Mouse (Mus musculus) heart, postnatal 10 days (tissue): ENCODE data around the gene Rhbdl3. TPM values are rescaled to one million over a fixed set of nuclear protein-coding genes. Genes with fewer than 3 reads are reported as not detected.

Experiments used
- DNase-seq, 2 experiments: peaks; one replicate each; pipeline ENCODE4 v3.0.0; 2021
- intact Hi-C: fragments of 180-260 bp; cut with DNase I; formaldehyde crosslinking; loops from one replicate; pipeline ENCODE4 v1.15.1; 2025
- total RNA-seq, 2 experiments: library from RNA; stranded (reverse); gene quantifications; 2 replicates each; pipeline ENCODE4 v1.2.3; 2021

Gene Rhbdl3
- total RNA-seq, 2 experiments from 2014 or later = 2.3 to 2.5 TPM

- intact Hi-C loops = no loop called here
- DNase-seq = peak; percentile 99
Measured at GRCm38 (mm10) chr11:80383019-80383625, 82.4 kb downstream of the Rhbdl3 start, which contains the start of gene Zfp207. Zfp207 (plus strand) TSS chr11:80383279.

GRCm38 (mm10) chr11:80383626-80384046 lies 82.9 kb downstream of the Rhbdl3 start:
- no peak for DNase-seq
- intact Hi-C loops = no loop called here

- intact Hi-C loops = no loop called here
- peak in 1 of 2 experiments; percentile 17 for DNase-seq
Measured at GRCm38 (mm10) chr11:80384461-80384860, 83.7 kb downstream of the Rhbdl3 start.

DNA sequence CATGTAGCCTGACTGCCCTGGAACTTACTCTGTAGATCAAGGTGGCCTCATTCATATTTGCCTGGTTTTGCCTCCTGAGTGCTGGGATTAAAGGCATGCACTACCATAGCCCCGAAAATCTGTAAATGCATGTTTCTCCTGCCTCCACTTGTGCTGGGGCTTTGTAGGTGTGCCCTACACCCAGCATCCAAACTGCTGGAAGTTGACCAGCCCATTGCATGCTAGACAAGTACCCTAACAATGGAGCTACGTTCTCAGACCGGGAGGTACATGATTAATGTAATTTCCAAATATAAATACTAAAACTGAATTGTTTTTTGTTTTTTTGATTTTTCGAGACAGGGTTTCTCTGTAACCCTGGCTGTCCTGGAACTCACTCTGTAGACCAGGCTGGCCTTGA lies 84.3 kb downstream of the Rhbdl3 start:
- no peak for DNase-seq
- intact Hi-C loops = no loop called here

DNA sequence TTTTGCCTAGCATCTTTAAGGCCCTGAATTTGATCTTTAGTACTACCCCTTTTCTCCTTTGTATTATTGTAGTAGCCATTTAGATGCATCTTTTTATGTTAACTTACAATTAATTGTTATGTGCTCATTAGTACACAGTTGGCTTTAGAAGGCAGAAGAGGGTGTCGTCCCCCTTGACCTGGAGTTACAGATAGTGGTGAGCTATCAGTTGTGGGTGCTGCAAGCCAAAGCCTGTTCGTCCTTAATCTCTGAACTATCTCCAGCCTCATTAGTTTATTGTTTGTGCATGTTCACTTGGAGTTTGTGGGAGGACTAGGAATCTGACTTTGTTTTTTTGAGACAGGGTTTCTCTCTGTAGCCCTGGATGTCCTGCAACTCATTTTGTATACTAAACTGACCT lies 86.1 kb downstream of the Rhbdl3 start:
- intact Hi-C loops = no loop called here

GRCm38 (mm10) chr11:80389885-80390284 lies 89.2 kb downstream of the Rhbdl3 start:
- no peak for DNase-seq
- intact Hi-C loops = no loop called here

More for the DNA sequence above, 86.1 kb downstream of the Rhbdl3 start:
- DNase-seq = no peak

DNA sequence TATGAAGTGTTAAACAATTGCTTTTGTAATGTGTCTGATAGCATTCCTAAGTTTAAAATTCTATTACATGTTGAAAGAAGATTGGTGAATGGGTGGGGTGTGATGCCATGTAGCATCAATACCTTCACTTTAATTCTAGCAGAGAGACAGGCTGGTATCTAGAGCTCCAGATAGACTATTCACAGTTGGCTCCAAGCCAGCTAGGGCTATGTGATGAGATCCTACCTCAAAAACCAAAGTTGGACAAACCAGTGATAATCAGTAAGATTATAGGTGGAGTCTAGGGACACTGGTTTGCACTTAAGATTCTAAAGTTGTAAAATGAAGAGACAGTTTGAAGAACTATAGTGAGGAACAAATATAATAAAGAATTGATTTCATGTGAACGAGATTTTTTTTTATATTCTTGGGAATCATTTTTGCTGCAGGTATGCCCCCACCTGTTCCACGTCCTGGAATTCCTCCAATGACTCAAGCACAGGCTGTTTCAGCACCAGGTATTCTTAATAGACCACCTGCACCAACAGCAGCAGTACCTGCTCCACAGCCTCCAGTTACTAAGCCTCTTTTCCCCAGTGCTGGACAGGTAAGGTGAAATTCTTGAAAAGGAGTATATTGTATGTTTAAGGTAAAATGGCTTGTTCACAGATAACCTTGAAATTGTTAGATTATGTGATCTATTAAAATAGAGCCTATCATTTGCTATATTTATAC lies 90.9 kb downstream of the Rhbdl3 start:
- intact Hi-C loops = no loop called here
- no peak for DNase-seq

- intact Hi-C loops = no loop called here
- DNase-seq = no peak
Measured at GRCm38 (mm10) chr11:80395930-80396329, 95.2 kb downstream of the Rhbdl3 start.

- DNase-seq = no peak
- intact Hi-C loops = no loop called here
Measured at GRCm38 (mm10) chr11:80396617-80397016, 95.9 kb downstream of the Rhbdl3 start.

Other genes with a start within 250 kb of the Rhbdl3 start
- 10 to 100 TPM; 16.6 to 26.5 TPM for gene Crlf3, start 219.9 kb upstream of the Rhbdl3 start, total RNA-seq
- gene Atad5, start 211.5 kb upstream of the Rhbdl3 start, total RNA-seq = 1 to 10 TPM; 2.8 to 4.1 TPM
- 10 to 100 TPM; 22.6 to 23.7 TPM for gene Tefm, start 158.7 kb upstream of the Rhbdl3 start, total RNA-seq
- 10 to 100 TPM in 1 of 2 experiments, 1 to 10 TPM in 1; 8.8 to 18.4 TPM for gene Adap2, start 146.8 kb upstream of the Rhbdl3 start, total RNA-seq
- 10 to 100 TPM in 1 of 2 experiments, 1 to 10 TPM in 1; 7.7 to 10.4 TPM for gene Rnf135, start 117.1 kb upstream of the Rhbdl3 start, total RNA-seq
- 10 to 100 TPM; 67.4 to 72.5 TPM for gene Rhot1, start 91.9 kb upstream of the Rhbdl3 start, total RNA-seq
- 10 to 100 TPM; 16.9 to 19.1 TPM for gene 5730455P16Rik, start 77.1 kb downstream of the Rhbdl3 start, total RNA-seq
- 100 to 1,000 TPM in 1 of 2 experiments, 10 to 100 TPM in 1; 93.2 to 116 TPM for gene Zfp207, start 82.4 kb downstream of the Rhbdl3 start, total RNA-seq
- gene Psmd11, start 127.7 kb downstream of the Rhbdl3 start, total RNA-seq = 100 to 1,000 TPM; 109 to 117 TPM
- 1 to 10 TPM; 1.9 to 2.0 TPM for gene Cdk5r1, start 176.1 kb downstream of the Rhbdl3 start, total RNA-seq